Mouse (Mus musculus) cerebellum, adult 2 months (tissue): ENCODE measurements around the gene Mok. TPM values are rescaled to one million over a fixed set of nuclear protein-coding genes. Genes with fewer than 3 reads are reported as not detected.

Experiments
- DNase-seq, 2 experiments: peaks; one replicate each; pipeline ENCODE4 v3.0.0; 2021
- H3K27ac ChIP-seq: fragments of 200-500 bp; 2 replicates; pipeline ENCODE4 v1.5.1; 2012; ENCODE audit warnings: low read length, control low read depth, inconsistent platforms; ENCODE audit not compliant: insufficient read depth
- H3K27me3 ChIP-seq: fragments of 200-500 bp; 2 replicates; pipeline ENCODE4 v1.6.1; 2012; ENCODE audit warnings: inconsistent platforms, mild to moderate bottlenecking, low read length, moderate library complexity; ENCODE audit not compliant: control insufficient read depth, insufficient read depth
- H3K4me1 ChIP-seq: fragments of 200-500 bp; 2 replicates; pipeline ENCODE4 v1.6.1; 2011; ENCODE audit warnings: low read length; ENCODE audit not compliant: control insufficient read depth, insufficient read depth
- H3K4me3 ChIP-seq: fragments of 200-500 bp; replicated peaks from 2 replicates; pipeline ENCODE3; 2011; ENCODE audit warnings: mild to moderate bottlenecking, low read depth, low read length, control low read depth; ENCODE audit not compliant: insufficient read depth
- CTCF ChIP-seq: fragments of 200-500 bp; IDR thresholded peaks from 2 replicates; pipeline ENCODE4 v1.5.1; 2011; ENCODE audit warnings: low read depth, mild to moderate bottlenecking, control low read depth, low read length, moderate library complexity, borderline replicate concordance; ENCODE audit not compliant: insufficient read depth
- POLR2A ChIP-seq: fragments of 200-500 bp; IDR thresholded peaks from 2 replicates; pipeline ENCODE4 v1.6.1; 2011; ENCODE audit warnings: low read length, control low read depth, borderline replicate concordance; ENCODE audit not compliant: insufficient read depth
- WGBS: fragments of 180-500 bp; shearing (Covaris S2); methylation state at CpG from one replicate; pipeline ENCODE4 v1.1.7; 2018; 5-methylcytosine and 5-hydroxymethylcytosine counted together
- polyA plus RNA-seq: library from polyadenylated mRNA; depleted of rRNA; stranded (reverse); fragments of >200 nt; gene quantifications from 2 replicates; pipeline ENCODE4 v1.2.3, GENCODE M21; 2012; rRNA removed

Gene Mok
- 5.9 and 6.7 TPM in 2 replicates for polyA plus RNA-seq

DNA sequence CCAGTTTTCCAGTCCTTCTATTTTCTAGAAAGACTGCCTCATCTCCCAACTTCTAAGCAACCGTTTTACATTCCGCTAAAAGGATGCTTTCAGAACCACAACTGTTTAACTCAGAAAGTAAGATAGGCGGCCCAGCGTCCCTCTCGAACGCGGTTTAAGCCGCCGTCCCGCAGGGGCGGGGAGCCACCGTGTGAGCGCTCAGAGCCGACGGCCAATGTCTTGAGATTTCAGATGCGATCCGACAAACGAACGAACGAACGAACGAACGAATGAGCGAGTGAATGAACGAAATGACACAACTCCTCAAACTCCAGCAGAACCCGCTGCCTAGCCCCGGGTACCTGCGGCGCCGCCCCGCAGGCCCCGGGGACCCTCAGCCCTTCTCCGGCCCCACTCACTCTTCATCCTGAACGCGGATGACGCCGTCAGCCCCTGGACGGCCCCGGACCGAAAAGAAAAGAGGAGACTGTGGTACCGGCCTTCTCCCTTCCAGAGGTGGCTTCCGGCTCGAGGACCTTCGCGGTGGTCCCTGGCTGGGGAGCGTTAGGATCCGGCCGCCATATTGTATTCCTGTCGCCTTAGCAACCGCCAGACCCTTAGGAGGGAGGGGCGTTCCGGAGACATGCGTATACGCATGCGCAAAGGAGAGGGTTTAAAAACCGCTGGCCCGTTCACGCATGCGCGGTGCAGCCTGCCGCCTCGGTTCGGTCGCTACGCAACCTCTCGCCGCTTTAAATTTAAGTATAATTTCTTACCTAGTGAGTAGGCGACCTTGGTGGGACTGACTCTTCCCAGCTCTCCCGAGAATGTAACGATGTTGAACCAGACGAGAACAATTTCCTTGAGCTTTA, at the start of gene Mok:
TSS of gene Mok (minus strand) at position 592 of the 851 bp plus-strand sequence.
- DNase-seq, result peak; percentile 93 to 98
- H3K27me3 ChIP-seq, result no peaks in the 10 kb centered on the region
- H3K4me1 ChIP-seq, result no peaks in the 10 kb centered on the region
- H3K4me3 ChIP-seq, result peak within 1 kb of the TSS; percentile 83
- under 1% methylated on average over 71 of the region's 71 CpGs for WGBS
- H3K27ac ChIP-seq, result no peak within 1 kb of the TSS
- TF ChIP-seq CTCF (no peak), POLR2A (peak; percentile 92; the same call in 1 of the 2 replicates)

DNA sequence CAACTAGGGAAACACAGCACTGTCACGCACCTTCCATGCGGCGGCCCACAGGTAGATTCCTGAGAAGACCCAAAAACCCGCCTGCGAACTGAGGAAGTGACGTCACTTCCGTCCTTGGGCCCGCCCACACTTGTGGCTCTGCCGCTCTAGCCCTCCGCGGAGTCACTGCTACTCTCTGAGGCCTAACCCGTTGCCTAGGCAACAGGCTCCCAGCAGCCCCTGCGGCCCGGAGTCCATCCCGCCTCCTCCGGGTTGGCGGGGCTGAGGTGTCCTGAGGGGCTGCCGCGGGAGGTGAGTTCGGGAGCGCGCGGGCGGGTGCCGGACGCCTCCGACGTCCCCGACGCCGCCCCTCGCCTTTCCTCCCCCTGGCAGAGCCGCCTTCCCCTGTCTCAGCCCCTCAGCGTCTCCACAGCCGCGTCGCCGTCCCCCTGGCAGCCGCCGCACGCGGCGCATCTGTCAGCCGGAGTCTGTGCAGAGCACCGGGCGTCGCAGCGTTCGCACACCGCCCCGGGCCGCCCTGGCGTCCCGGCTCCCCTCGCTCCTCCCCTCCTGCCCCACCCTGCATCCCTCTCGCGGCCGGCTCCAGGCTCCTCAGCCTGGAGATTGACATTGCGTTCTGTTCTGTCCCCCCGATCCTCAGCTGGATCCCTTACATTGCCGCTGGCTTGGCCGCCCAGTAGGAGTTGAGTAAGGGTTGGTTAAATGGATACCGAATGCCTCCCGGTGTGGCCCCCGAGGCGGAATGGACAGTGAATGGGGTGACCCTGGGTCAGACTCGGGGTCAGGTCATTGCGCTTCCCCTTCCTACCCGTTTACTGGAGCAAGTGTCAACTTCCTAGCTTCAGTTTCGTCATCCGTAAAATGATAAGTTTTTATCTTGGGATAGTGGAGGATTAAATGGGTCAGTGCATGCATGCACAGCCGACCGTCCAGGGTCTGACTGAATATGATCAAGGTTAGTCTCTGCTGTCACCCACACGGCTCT, 48.6 kb upstream of the Mok start, which contains the start of the genes Cinp and Tecpr2:
TSS of gene Cinp (minus strand) at position 110 of the 985 bp plus-strand sequence.
TSS of gene Tecpr2 (plus strand) at position 229 of the 985 bp plus-strand sequence.
- TF ChIP-seq CTCF (no peak), POLR2A (peak; percentile 56; the same call in 1 of the 2 replicates)
- DNase-seq, result peak; percentile 96 to 99
- Histone ChIP-seq H3K27ac (peak within 1 kb of the TSS; percentile 67; the same call in 1 of the 2 replicates), H3K27me3 (no peaks in the 10 kb centered on the region), H3K4me3 (peak within 1 kb of the TSS; percentile 96), H3K4me1 (no peaks in the 10 kb centered on the region; the same call in 1 of the 2 replicates)
- WGBS, result under 1% methylated on average over 74 of the region's 74 CpGs

DNA sequence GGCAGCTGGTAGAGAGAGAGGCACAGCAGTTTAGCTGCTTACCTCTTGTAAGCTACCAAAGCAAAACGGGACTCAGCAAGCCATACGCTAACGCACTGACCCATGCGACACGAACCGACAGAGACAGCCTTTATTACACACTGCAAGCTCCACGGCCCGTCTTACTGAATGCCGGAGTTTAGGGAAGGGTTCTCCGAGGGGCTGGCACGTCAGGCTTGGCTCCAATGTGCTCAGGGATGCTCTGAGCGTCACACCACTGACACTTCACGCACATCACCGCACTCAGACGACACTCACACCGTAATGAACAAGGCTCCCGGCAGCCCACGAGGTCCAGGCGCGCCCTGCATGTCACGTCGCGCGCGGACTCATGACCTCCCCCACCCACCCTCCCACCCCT, 47.9 kb upstream of the Mok start:
- Histone ChIP-seq H3K4me1 (no peaks in the 10 kb centered on the region; the same call in 1 of the 2 replicates), H3K27ac (no peak overlapping the region), H3K4me3 (peak overlapping the region; percentile 96), H3K27me3 (no peaks in the 10 kb centered on the region)
- no peak for TF ChIP-seq POLR2A
- 0% methylated on average over 25 of the region's 25 CpGs for WGBS
- DNase-seq, result no peak

DNA sequence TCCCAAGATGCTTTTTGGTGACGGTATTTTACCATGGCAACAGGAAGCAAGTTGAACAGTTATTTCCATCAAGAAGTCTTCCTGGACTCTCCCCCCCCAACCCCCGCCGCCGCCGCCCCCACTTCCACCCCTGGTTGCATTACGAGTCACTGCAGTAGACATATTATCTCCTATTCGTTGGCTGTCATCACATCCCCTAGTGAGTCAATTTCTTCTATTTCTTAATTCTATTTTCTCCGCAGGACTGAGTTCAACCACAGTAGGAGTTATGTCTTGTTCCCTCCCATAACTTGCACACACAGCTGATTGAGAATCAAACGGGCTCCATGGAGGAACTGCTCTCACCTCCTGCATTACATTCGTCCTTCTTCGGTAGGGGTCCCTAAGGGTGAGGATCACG, 47.4 kb upstream of the Mok start:
- TF ChIP-seq CTCF, result no peak
- TF ChIP-seq POLR2A, result no peak
- Histone ChIP-seq H3K4me3 (peak overlapping the region; percentile 96), H3K27me3 (no peaks in the 10 kb centered on the region), H3K4me1 (no peaks in the 10 kb centered on the region; the same call in 1 of the 2 replicates), H3K27ac (no peak overlapping the region)
- WGBS, result 34% methylated on average over 12 of the region's 12 CpGs
- no peak for DNase-seq

DNA sequence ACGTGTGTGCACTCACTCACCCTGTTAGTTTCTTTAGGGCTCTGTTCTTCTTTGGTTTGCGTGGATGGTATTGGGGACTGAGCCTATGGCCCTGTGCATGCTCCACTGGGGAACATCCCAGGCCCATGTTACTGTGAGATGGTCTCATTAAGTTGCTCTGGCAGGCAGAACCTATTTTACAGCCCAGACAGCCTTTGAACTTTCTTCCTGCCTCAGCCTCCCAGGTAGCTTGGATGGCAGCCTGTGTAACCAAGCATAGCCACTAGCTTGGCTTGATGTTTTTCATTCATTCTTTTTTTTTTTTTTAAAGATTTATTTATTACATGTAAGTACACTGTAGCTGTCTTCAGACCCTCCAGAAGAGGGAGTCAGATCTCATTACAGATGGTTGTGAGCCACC, 44.5 kb upstream of the Mok start:
- Histone ChIP-seq H3K27me3 (no peaks in the 10 kb centered on the region), H3K4me1 (no peaks in the 10 kb centered on the region; the same call in 1 of the 2 replicates), H3K4me3 (no peak overlapping the region), H3K27ac (no peak overlapping the region)
- TF ChIP-seq POLR2A (no peak), CTCF (no peak)
- DNase-seq, result no peak
- 97% methylated on average over 2 of the region's 2 CpGs for WGBS

DNA sequence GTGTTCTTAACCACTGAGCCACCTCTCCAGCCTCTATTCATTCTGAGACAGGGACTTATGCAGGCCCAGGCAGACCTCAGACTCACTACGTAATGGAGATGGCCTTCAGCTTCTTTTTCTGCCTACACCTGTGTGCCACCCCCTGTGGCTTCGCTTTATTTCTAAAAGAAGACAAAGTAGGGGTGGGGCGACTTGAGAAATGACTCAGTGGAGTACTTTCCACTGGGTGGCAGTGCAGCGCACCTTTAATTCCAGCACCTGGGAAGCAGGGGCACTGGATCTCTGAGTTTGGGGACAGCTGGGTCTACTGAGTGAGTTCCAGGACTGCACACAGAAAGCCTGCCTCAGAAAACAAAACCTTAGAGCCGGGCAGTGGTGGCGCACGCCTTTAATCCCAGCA, 41.6 kb upstream of the Mok start:
- no peak for DNase-seq
- WGBS, result 87% methylated on average over 7 of the region's 7 CpGs
- TF ChIP-seq POLR2A (no peak), CTCF (peak; percentile 29; the same call in 1 of the 2 replicates)
- H3K27me3 ChIP-seq, result no peaks in the 10 kb centered on the region
- no peaks in the 10 kb centered on the region for H3K4me1 ChIP-seq
- H3K27ac ChIP-seq, result no peak overlapping the region
- H3K4me3 ChIP-seq, result no peak overlapping the region

DNA sequence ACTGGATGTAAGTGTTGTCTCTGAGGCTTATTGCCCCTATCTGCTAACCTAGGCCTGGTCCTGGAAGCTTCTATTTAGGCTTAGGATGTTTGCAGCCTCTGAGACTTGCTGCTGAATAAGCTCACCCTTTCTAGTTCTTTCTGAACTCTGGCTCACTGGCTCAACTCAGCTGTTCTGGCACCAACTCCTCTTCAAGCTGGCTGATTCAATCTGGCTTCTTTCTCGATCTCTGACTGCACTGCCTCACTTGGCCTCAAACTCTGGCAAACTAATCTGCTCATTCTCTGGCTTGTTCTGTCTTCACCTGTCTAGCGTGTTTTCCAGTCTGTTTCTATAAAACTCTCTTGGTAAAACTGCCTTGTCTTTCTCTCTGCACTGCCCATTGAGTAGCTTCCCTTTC, 34.6 kb upstream of the Mok start:
- no peak for TF ChIP-seq POLR2A
- TF ChIP-seq CTCF, result no peak
- Histone ChIP-seq H3K4me3 (no peak overlapping the region), H3K27ac (no peak overlapping the region), H3K27me3 (no peaks in the 10 kb centered on the region), H3K4me1 (no peaks in the 10 kb centered on the region)
- 42% methylated on average over 2 of the region's 2 CpGs for WGBS
- DNase-seq, result no peak
